Mouse (Mus musculus): ENCODE measurements around the gene Lcp1. TPM values are rescaled to one million over a fixed set of nuclear protein-coding genes. Genes with fewer than 3 reads are reported as not detected.

Lcp1 gene
- polyA plus RNA-seq, 1 experiment from 2014 or later, result 8.3 TPM

GRCm38 (mm10) chr14:75148229-75148628, 17.3 kb downstream of the Lcp1 start:
- no peaks in the 10 kb centered on the region for H3K36me3 ChIP-seq (ENCODE audit: control insufficient read depth, insufficient read depth, low read length)
- no peaks in the 10 kb centered on the region for H3K27me3 ChIP-seq (ENCODE audit: control insufficient read depth, insufficient read depth, low read length)
- H3K4me3 ChIP-seq (ENCODE audit: low read depth, low read length), result no peak overlapping the region
- no peak for ATAC-seq (ENCODE audit: low read depth)
- no peak overlapping the region for H3K4me2 ChIP-seq (ENCODE audit: low read depth, low read length)
- WGBS, result 75% methylated on average over 9 of the region's 9 CpGs
- H3K4me1 ChIP-seq (ENCODE audit: control insufficient read depth, insufficient read depth, low read length), result no peaks in the 10 kb centered on the region
- H3K9me3 ChIP-seq (ENCODE audit: control insufficient read depth, low read length), result no peaks in the 10 kb centered on the region
- H3K27ac ChIP-seq (ENCODE audit: low read depth, low read length), result no peak overlapping the region
- no peak overlapping the region for H3K9ac ChIP-seq (replicated peaks; ENCODE audit: low read depth, low read length)

DNA sequence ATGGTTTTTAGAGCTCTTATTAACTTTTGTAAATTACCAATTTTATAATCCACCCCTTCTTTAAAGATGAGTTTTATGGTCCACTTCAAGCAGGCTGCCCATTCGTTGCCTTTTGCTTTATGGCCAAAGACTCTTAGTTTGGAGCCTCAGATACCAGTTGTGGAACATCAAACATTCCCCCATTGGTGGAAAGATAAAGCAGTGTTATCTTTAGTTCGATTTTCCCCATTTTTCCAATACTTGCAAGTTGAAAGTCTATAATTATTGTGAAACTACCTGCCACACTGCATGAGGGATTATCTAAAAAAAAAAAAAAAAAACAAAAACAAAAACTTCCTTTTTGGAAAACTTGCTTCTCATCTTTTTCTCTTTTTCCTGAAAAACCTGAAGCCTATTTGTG, 19.8 kb downstream of the Lcp1 start:
- no peaks in the 10 kb centered on the region for H3K4me1 ChIP-seq (ENCODE audit: control insufficient read depth, insufficient read depth, low read length)
- no peak for ATAC-seq (ENCODE audit: low read depth)
- WGBS, result 75% methylated on average over 2 of the region's 2 CpGs

DNA sequence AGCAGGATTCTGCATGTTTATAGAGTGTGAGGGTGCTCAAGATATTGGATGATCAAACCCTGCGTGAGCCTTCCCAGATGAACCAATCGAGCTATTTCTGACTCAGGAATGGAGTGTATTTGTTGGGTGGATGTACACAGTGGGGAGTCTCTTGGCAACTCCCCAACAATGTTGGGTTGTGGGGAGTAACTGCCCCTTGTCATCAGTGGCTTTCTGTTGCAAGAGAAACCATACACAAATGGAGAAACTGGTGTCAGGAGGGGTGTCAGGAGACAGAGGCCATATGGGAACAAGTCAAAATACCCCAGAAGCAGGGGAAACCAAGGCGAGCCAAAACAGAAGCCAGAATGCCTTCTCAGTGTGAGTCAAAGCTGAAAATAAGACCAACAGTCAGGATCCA, 20.2 kb downstream of the Lcp1 start:
- ATAC-seq (ENCODE audit: low read depth), result no peak
- H3K4me3 ChIP-seq (ENCODE audit: low read depth, low read length), result no peak overlapping the region
- no peak overlapping the region for H3K27ac ChIP-seq (ENCODE audit: low read depth, low read length)
- H3K9ac ChIP-seq (replicated peaks; ENCODE audit: low read depth, low read length), result no peak overlapping the region
- no peaks in the 10 kb centered on the region for H3K9me3 ChIP-seq (ENCODE audit: control insufficient read depth, low read length)
- no peaks in the 10 kb centered on the region for H3K36me3 ChIP-seq (ENCODE audit: control insufficient read depth, insufficient read depth, low read length)
- no peaks in the 10 kb centered on the region for H3K4me1 ChIP-seq (ENCODE audit: control insufficient read depth, insufficient read depth, low read length)
- no peaks in the 10 kb centered on the region for H3K27me3 ChIP-seq (ENCODE audit: control insufficient read depth, insufficient read depth, low read length)
- WGBS, result 84% methylated on average over 3 of the region's 3 CpGs
- H3K4me2 ChIP-seq (ENCODE audit: low read depth, low read length), result no peak overlapping the region

More for the DNA sequence above, 19.8 kb downstream of the Lcp1 start:
- H3K4me2 ChIP-seq (ENCODE audit: low read depth, low read length), result no peak overlapping the region
- no peaks in the 10 kb centered on the region for H3K27me3 ChIP-seq (ENCODE audit: control insufficient read depth, insufficient read depth, low read length)
- no peak overlapping the region for H3K9ac ChIP-seq (replicated peaks; ENCODE audit: low read depth, low read length)
- no peaks in the 10 kb centered on the region for H3K36me3 ChIP-seq (ENCODE audit: control insufficient read depth, insufficient read depth, low read length)
- no peak overlapping the region for H3K4me3 ChIP-seq (ENCODE audit: low read depth, low read length)
- H3K9me3 ChIP-seq (ENCODE audit: control insufficient read depth, low read length), result no peaks in the 10 kb centered on the region
- H3K27ac ChIP-seq (ENCODE audit: low read depth, low read length), result no peak overlapping the region

GRCm38 (mm10) chr14:75154481-75154880, 23.6 kb downstream of the Lcp1 start:
- H3K4me1 ChIP-seq (ENCODE audit: control insufficient read depth, insufficient read depth, low read length), result no peaks in the 10 kb centered on the region
- no peaks in the 10 kb centered on the region for H3K27me3 ChIP-seq (ENCODE audit: control insufficient read depth, insufficient read depth, low read length)
- H3K4me3 ChIP-seq (ENCODE audit: low read depth, low read length), result no peak overlapping the region
- WGBS, result 90% methylated on average over 8 of the region's 8 CpGs
- H3K9me3 ChIP-seq (ENCODE audit: control insufficient read depth, low read length), result no peaks in the 10 kb centered on the region
- no peak for ATAC-seq (ENCODE audit: low read depth)
- no peak overlapping the region for H3K27ac ChIP-seq (ENCODE audit: low read depth, low read length)
- H3K36me3 ChIP-seq (ENCODE audit: control insufficient read depth, insufficient read depth, low read length), result no peaks in the 10 kb centered on the region
- H3K4me2 ChIP-seq (ENCODE audit: low read depth, low read length), result no peak overlapping the region
- H3K9ac ChIP-seq (replicated peaks; ENCODE audit: low read depth, low read length), result no peak overlapping the region

GRCm38 (mm10) chr14:75159375-75159774, 28.5 kb downstream of the Lcp1 start:
- no peak overlapping the region for H3K4me2 ChIP-seq (ENCODE audit: low read depth, low read length)
- H3K9me3 ChIP-seq (ENCODE audit: control insufficient read depth, low read length), result no peaks in the 10 kb centered on the region
- WGBS, result 93% methylated on average over 2 of the region's 2 CpGs
- no peak overlapping the region for H3K9ac ChIP-seq (replicated peaks; ENCODE audit: low read depth, low read length)
- no peaks in the 10 kb centered on the region for H3K4me1 ChIP-seq (ENCODE audit: control insufficient read depth, insufficient read depth, low read length)
- no peak overlapping the region for H3K4me3 ChIP-seq (ENCODE audit: low read depth, low read length)
- no peaks in the 10 kb centered on the region for H3K27me3 ChIP-seq (ENCODE audit: control insufficient read depth, insufficient read depth, low read length)
- H3K36me3 ChIP-seq (ENCODE audit: control insufficient read depth, insufficient read depth, low read length), result no peaks in the 10 kb centered on the region
- H3K27ac ChIP-seq (ENCODE audit: low read depth, low read length), result no peak overlapping the region
- no peak for ATAC-seq (ENCODE audit: low read depth)

DNA sequence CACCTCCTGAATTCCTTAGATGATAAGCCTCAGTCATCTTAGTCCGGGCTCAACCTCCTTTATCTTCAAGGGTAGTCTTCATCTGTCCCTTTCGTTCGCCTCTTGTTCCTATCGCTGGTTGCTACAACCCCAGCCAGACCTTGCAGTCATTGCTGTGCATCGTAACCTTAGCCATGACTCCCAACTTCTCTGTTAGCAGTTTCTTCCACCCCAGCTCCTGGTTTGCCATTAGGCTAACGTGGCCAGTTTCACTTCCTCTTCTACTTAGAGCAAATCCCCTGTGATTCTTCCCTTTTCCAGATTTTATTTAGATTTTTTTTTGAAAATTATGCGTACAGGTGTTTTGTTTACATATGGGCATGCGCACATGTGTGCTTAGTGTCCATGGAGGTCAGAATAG, 33.0 kb downstream of the Lcp1 start:
- H3K9me3 ChIP-seq (ENCODE audit: control insufficient read depth, low read length), result no peaks in the 10 kb centered on the region
- no peaks in the 10 kb centered on the region for H3K4me1 ChIP-seq (ENCODE audit: control insufficient read depth, insufficient read depth, low read length)
- no peak for ATAC-seq (ENCODE audit: low read depth)
- H3K4me3 ChIP-seq (ENCODE audit: low read depth, low read length), result no peak overlapping the region
- H3K36me3 ChIP-seq (ENCODE audit: control insufficient read depth, insufficient read depth, low read length), result no peaks in the 10 kb centered on the region
- no peaks in the 10 kb centered on the region for H3K27me3 ChIP-seq (ENCODE audit: control insufficient read depth, insufficient read depth, low read length)
- no peak overlapping the region for H3K27ac ChIP-seq (ENCODE audit: low read depth, low read length)
- H3K4me2 ChIP-seq (ENCODE audit: low read depth, low read length), result no peak overlapping the region
- H3K9ac ChIP-seq (replicated peaks; ENCODE audit: low read depth, low read length), result no peak overlapping the region
- 91% methylated on average over 8 of the region's 8 CpGs for WGBS

DNA sequence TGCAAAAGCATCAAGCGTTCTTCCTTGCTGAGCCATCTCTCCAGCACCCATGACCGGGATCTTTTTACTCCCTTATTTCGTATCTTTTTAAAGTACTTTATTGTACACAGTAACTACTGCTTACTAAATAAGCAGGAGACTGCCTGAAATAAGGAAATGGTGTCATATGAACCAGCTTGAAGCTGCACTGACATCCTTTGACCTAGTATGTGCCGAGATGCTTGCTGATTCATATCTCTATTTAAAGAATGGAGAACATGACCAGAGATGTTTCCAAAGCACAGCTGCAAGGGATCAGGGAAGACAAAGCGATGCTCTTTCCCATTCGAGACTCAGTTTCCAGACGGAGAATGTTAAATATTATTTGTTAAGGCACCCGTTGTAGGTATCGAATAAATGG, 33.4 kb downstream of the Lcp1 start:
- ATAC-seq (ENCODE audit: low read depth), result no peak

DNA sequence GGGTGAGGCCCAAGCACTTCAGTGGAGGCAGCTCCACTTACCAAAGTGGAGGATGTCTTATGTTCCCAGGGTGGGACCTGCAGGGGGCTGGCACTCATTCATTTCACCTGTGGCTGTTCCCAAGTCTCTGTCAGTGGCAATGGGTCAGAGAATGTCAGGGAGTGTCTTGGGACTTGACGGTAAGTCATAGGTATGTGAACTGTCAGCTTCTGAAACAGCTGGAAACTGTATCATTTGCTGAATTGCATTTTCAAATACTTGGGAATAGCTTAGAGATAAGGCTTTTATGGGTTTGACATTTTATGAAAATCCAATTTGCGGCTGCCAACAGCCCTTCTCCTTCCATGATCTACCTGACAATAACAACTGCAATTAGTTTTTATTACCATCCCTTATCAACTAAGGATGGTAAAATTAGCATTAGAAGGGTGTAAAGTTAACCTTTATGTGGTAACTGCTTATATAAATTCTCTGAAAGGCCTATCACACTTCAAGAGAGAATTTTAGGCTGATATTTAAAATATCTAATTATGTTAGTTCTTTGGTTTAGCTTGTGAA, 34.8 kb downstream of the Lcp1 start:
- H3K4me1 ChIP-seq (ENCODE audit: control insufficient read depth, insufficient read depth, low read length), result no peaks in the 10 kb centered on the region
- peak; percentile 46; the same call in 1 of the 2 replicates for ATAC-seq (ENCODE audit: low read depth)

More for the DNA sequence above, 33.4 kb downstream of the Lcp1 start:
- no peak overlapping the region for H3K9ac ChIP-seq (replicated peaks; ENCODE audit: low read depth, low read length)
- no peaks in the 10 kb centered on the region for H3K4me1 ChIP-seq (ENCODE audit: control insufficient read depth, insufficient read depth, low read length)
- 97% methylated on average over 9 of the region's 9 CpGs for WGBS
- H3K9me3 ChIP-seq (ENCODE audit: control insufficient read depth, low read length), result no peaks in the 10 kb centered on the region
- H3K27me3 ChIP-seq (ENCODE audit: control insufficient read depth, insufficient read depth, low read length), result no peaks in the 10 kb centered on the region
- no peaks in the 10 kb centered on the region for H3K36me3 ChIP-seq (ENCODE audit: control insufficient read depth, insufficient read depth, low read length)
- no peak overlapping the region for H3K27ac ChIP-seq (ENCODE audit: low read depth, low read length)
- no peak overlapping the region for H3K4me2 ChIP-seq (ENCODE audit: low read depth, low read length)
- H3K4me3 ChIP-seq (ENCODE audit: low read depth, low read length), result no peak overlapping the region

GRCm38 (mm10) chr14:75168501-75168900, 37.6 kb downstream of the Lcp1 start:
- ATAC-seq (ENCODE audit: low read depth), result no peak
- WGBS, result 86% methylated on average over 3 of the region's 3 CpGs

More for the DNA sequence above, 34.8 kb downstream of the Lcp1 start:
- no peak overlapping the region for H3K9ac ChIP-seq (replicated peaks; ENCODE audit: low read depth, low read length)
- no peak overlapping the region for H3K27ac ChIP-seq (ENCODE audit: low read depth, low read length)
- no peaks in the 10 kb centered on the region for H3K36me3 ChIP-seq (ENCODE audit: control insufficient read depth, insufficient read depth, low read length)
- no peak overlapping the region for H3K4me2 ChIP-seq (ENCODE audit: low read depth, low read length)
- 63% methylated on average over 2 of the region's 2 CpGs for WGBS
- H3K27me3 ChIP-seq (ENCODE audit: control insufficient read depth, insufficient read depth, low read length), result no peaks in the 10 kb centered on the region
- no peaks in the 10 kb centered on the region for H3K9me3 ChIP-seq (ENCODE audit: control insufficient read depth, low read length)
- H3K4me3 ChIP-seq (ENCODE audit: low read depth, low read length), result no peak overlapping the region

More at GRCm38 (mm10) chr14:75168501-75168900, 37.6 kb downstream of the Lcp1 start:
- no peaks in the 10 kb centered on the region for H3K36me3 ChIP-seq (ENCODE audit: control insufficient read depth, insufficient read depth, low read length)
- H3K4me3 ChIP-seq (ENCODE audit: low read depth, low read length), result no peak overlapping the region
- no peaks in the 10 kb centered on the region for H3K4me1 ChIP-seq (ENCODE audit: control insufficient read depth, insufficient read depth, low read length)
- no peaks in the 10 kb centered on the region for H3K9me3 ChIP-seq (ENCODE audit: control insufficient read depth, low read length)
- H3K4me2 ChIP-seq (ENCODE audit: low read depth, low read length), result no peak overlapping the region
- no peak overlapping the region for H3K27ac ChIP-seq (ENCODE audit: low read depth, low read length)
- no peak overlapping the region for H3K9ac ChIP-seq (replicated peaks; ENCODE audit: low read depth, low read length)
- H3K27me3 ChIP-seq (ENCODE audit: control insufficient read depth, insufficient read depth, low read length), result no peaks in the 10 kb centered on the region
